Mouse (Mus musculus): ENCODE measurements around the gene Sestd1. TPM values are rescaled to one million over a fixed set of nuclear protein-coding genes. Genes with fewer than 3 reads are reported as not detected.

The Sestd1 gene
- polyA plus RNA-seq, 1 experiment from 2014 or later: 13.2 TPM

- Histone ChIP-seq H3K36me3 (no peaks in the 10 kb centered on the region), H3K4me1 (no peaks in the 10 kb centered on the region), H3K4me3 (replicated peaks) (no peak overlapping the region), H3K9me3 (replicated peaks) (no peaks in the 10 kb centered on the region), H3K9ac (no peak overlapping the region), H3K27ac (replicated peaks) (no peak overlapping the region), H3K27me3 (no peaks in the 10 kb centered on the region), H3K4me2 (replicated peaks) (no peak overlapping the region)
- 62% methylated on average over 6 of the region's 6 CpGs for WGBS
- ATAC-seq (ENCODE audit: insufficient number of reproducible peaks, low FRiP score, low TSS enrichment, low read depth): no peak
Observed at GRCm38 (mm10) chr2:77302655-77303348, 22.4 kb upstream of the Sestd1 start.

- Histone ChIP-seq H3K9ac (no peak overlapping the region), H3K4me3 (replicated peaks) (no peak overlapping the region), H3K36me3 (no peaks in the 10 kb centered on the region), H3K27ac (replicated peaks) (no peak overlapping the region), H3K9me3 (replicated peaks) (no peaks in the 10 kb centered on the region), H3K27me3 (no peaks in the 10 kb centered on the region), H3K4me1 (no peaks in the 10 kb centered on the region), H3K4me2 (replicated peaks) (no peak overlapping the region)
- no peak for ATAC-seq (ENCODE audit: insufficient number of reproducible peaks, low FRiP score, low TSS enrichment, low read depth)
- WGBS: 61% methylated on average over 9 of the region's 9 CpGs
Observed at GRCm38 (mm10) chr2:77301687-77302389, 21.4 kb upstream of the Sestd1 start.

GRCm38 (mm10) chr2:77289701-77290100, 9.3 kb upstream of the Sestd1 start:
- Histone ChIP-seq H3K36me3 (no peaks in the 10 kb centered on the region), H3K27ac (replicated peaks) (no peak overlapping the region), H3K4me1 (no peaks in the 10 kb centered on the region), H3K9me3 (replicated peaks) (no peaks in the 10 kb centered on the region), H3K4me3 (replicated peaks) (no peak overlapping the region), H3K4me2 (replicated peaks) (no peak overlapping the region), H3K27me3 (no peaks in the 10 kb centered on the region), H3K9ac (no peak overlapping the region)
- no peak for ATAC-seq (ENCODE audit: insufficient number of reproducible peaks, low FRiP score, low TSS enrichment, low read depth)
- 71% methylated on average over 6 of the region's 6 CpGs for WGBS

GRCm38 (mm10) chr2:77286755-77287154, 6.4 kb upstream of the Sestd1 start:
- Histone ChIP-seq H3K27me3 (no peaks in the 10 kb centered on the region), H3K4me3 (replicated peaks) (no peak overlapping the region), H3K9ac (no peak overlapping the region), H3K4me1 (no peaks in the 10 kb centered on the region), H3K9me3 (replicated peaks) (no peaks in the 10 kb centered on the region), H3K36me3 (no peaks in the 10 kb centered on the region), H3K27ac (replicated peaks) (no peak overlapping the region), H3K4me2 (replicated peaks) (no peak overlapping the region)
- ATAC-seq (ENCODE audit: insufficient number of reproducible peaks, low FRiP score, low TSS enrichment, low read depth): no peak
- WGBS: 41% methylated on average over 2 of the region's 2 CpGs

- no peaks in the 10 kb centered on the region for H3K36me3 ChIP-seq
- 72% methylated on average over 2 of the region's 2 CpGs for WGBS
- no peak overlapping the region for H3K9ac ChIP-seq
- H3K27me3 ChIP-seq: no peaks in the 10 kb centered on the region
- no peak overlapping the region for H3K27ac ChIP-seq (replicated peaks)
- ATAC-seq (ENCODE audit: insufficient number of reproducible peaks, low FRiP score, low TSS enrichment, low read depth): no peak
- H3K4me3 ChIP-seq (replicated peaks): no peak overlapping the region
- H3K4me1 ChIP-seq: 0 out of 2 replicates have a peak, but pooled peaks cover 6% of the 10 kb centered on the region
- H3K9me3 ChIP-seq (replicated peaks): no peaks in the 10 kb centered on the region
- H3K4me2 ChIP-seq (replicated peaks): no peak overlapping the region
Observed at GRCm38 (mm10) chr2:77284281-77284899, 4.0 kb upstream of the Sestd1 start.

GRCm38 (mm10) chr2:77279861-77280511, 406 bp downstream of the Sestd1 start:
- peaks cover 16% of the 10 kb centered on the region; the same call in 1 of the 2 replicates for H3K4me1 ChIP-seq
- ATAC-seq (ENCODE audit: insufficient number of reproducible peaks, low FRiP score, low TSS enrichment, low read depth): peak; percentile 32
- H3K4me3 ChIP-seq (replicated peaks): peak overlapping the region; percentile 80
- H3K9ac ChIP-seq: peak overlapping the region; percentile 76
- H3K9me3 ChIP-seq (replicated peaks): no peaks in the 10 kb centered on the region
- peak overlapping the region; percentile 77 for H3K4me2 ChIP-seq (replicated peaks)
- H3K27me3 ChIP-seq: no peaks in the 10 kb centered on the region
- H3K36me3 ChIP-seq: no peaks in the 10 kb centered on the region
- WGBS: 1% methylated on average over 43 of the region's 57 CpGs
- H3K27ac ChIP-seq (replicated peaks): peak overlapping the region; percentile 55; the same call in 1 of the 2 replicates

GRCm38 (mm10) chr2:77277272-77277671, 3.1 kb downstream of the Sestd1 start:
- no peak overlapping the region for H3K9ac ChIP-seq
- no peak overlapping the region for H3K4me3 ChIP-seq (replicated peaks)
- H3K27ac ChIP-seq (replicated peaks): no peak overlapping the region
- H3K4me2 ChIP-seq (replicated peaks): no peak overlapping the region
- peaks cover 18% of the 10 kb centered on the region; the same call in 1 of the 2 replicates for H3K4me1 ChIP-seq
- no peak for ATAC-seq (ENCODE audit: insufficient number of reproducible peaks, low FRiP score, low TSS enrichment, low read depth)
- no peaks in the 10 kb centered on the region for H3K27me3 ChIP-seq
- H3K9me3 ChIP-seq (replicated peaks): no peaks in the 10 kb centered on the region
- 38% methylated on average over 4 of the region's 4 CpGs for WGBS
- no peaks in the 10 kb centered on the region for H3K36me3 ChIP-seq

- no peaks in the 10 kb centered on the region for H3K27me3 ChIP-seq
- no peak overlapping the region for H3K4me3 ChIP-seq (replicated peaks)
- no peaks in the 10 kb centered on the region for H3K9me3 ChIP-seq (replicated peaks)
- WGBS: 78% methylated on average over 5 of the region's 5 CpGs
- ATAC-seq (ENCODE audit: insufficient number of reproducible peaks, low FRiP score, low TSS enrichment, low read depth): no peak
- peaks cover 18% of the 10 kb centered on the region; the same call in 1 of the 2 replicates for H3K4me1 ChIP-seq
- no peak overlapping the region for H3K4me2 ChIP-seq (replicated peaks)
- no peaks in the 10 kb centered on the region for H3K36me3 ChIP-seq
- no peak overlapping the region for H3K27ac ChIP-seq (replicated peaks)
- no peak overlapping the region for H3K9ac ChIP-seq
Observed at GRCm38 (mm10) chr2:77275851-77276250, 4.5 kb downstream of the Sestd1 start.

- 82% methylated on average over 9 of the region's 9 CpGs for WGBS
- no peaks in the 10 kb centered on the region for H3K27me3 ChIP-seq
- ATAC-seq (ENCODE audit: insufficient number of reproducible peaks, low FRiP score, low TSS enrichment, low read depth): no peak
- no peak overlapping the region for H3K4me2 ChIP-seq (replicated peaks)
- no peaks in the 10 kb centered on the region for H3K9me3 ChIP-seq (replicated peaks)
- no peak overlapping the region for H3K4me3 ChIP-seq (replicated peaks)
- no peak overlapping the region for H3K27ac ChIP-seq (replicated peaks)
- no peak overlapping the region for H3K9ac ChIP-seq
- H3K4me1 ChIP-seq: peaks cover 21% of the 10 kb centered on the region
- no peaks in the 10 kb centered on the region for H3K36me3 ChIP-seq
Observed at GRCm38 (mm10) chr2:77274976-77275641, 5.3 kb downstream of the Sestd1 start.

- Histone ChIP-seq H3K27ac (replicated peaks) (no peak overlapping the region), H3K4me2 (replicated peaks) (no peak overlapping the region), H3K4me3 (replicated peaks) (no peak overlapping the region), H3K9me3 (replicated peaks) (no peaks in the 10 kb centered on the region), H3K4me1 (peaks cover 34% of the 10 kb centered on the region), H3K9ac (no peak overlapping the region), H3K36me3 (no peaks in the 10 kb centered on the region), H3K27me3 (no peaks in the 10 kb centered on the region)
- 85% methylated on average over 2 of the region's 2 CpGs for WGBS
- no peak for ATAC-seq (ENCODE audit: insufficient number of reproducible peaks, low FRiP score, low TSS enrichment, low read depth)
Observed at GRCm38 (mm10) chr2:77272953-77273352, 7.4 kb downstream of the Sestd1 start.

- H3K4me3 ChIP-seq (replicated peaks): no peak overlapping the region
- H3K36me3 ChIP-seq: no peaks in the 10 kb centered on the region
- no peak overlapping the region for H3K9ac ChIP-seq
- H3K9me3 ChIP-seq (replicated peaks): no peaks in the 10 kb centered on the region
- peaks cover 37% of the 10 kb centered on the region for H3K4me1 ChIP-seq
- ATAC-seq (ENCODE audit: insufficient number of reproducible peaks, low FRiP score, low TSS enrichment, low read depth): no peak
- H3K27me3 ChIP-seq: no peaks in the 10 kb centered on the region
- H3K27ac ChIP-seq (replicated peaks): no peak overlapping the region
- WGBS: 63% methylated on average over 7 of the region's 7 CpGs
- no peak overlapping the region for H3K4me2 ChIP-seq (replicated peaks)
Observed at GRCm38 (mm10) chr2:77270781-77271180, 9.6 kb downstream of the Sestd1 start.
